Mouse (Mus musculus) neural tube, embryonic 14.5 days (tissue): ENCODE results near the gene Tmem139. TPM values are rescaled to one million over a fixed set of nuclear protein-coding genes. Genes with fewer than 3 reads are reported as not detected.

Experiments
- ATAC-seq: fragments of 200-750 bp; cut with Nextera tagmentation; 2 replicates; pipeline ENCODE4 v1.8.0; 2017; ENCODE audit warnings: low read depth, mild to moderate bottlenecking, moderate TSS enrichment, moderate library complexity
- H3K27ac ChIP-seq: fragments of 300-500 bp; sonication (generic); 2 replicates; pipeline ENCODE4 v1.5.1; 2014; ENCODE audit warnings: low read depth, mild to moderate bottlenecking, control low read depth, low read length, moderate library complexity, mixed read lengths
- H3K27me3 ChIP-seq: fragments of 300-500 bp; sonication (generic); 2 replicates; pipeline ENCODE4 v1.6.1; 2014; ENCODE audit warnings: low read length; ENCODE audit not compliant: control insufficient read depth, insufficient read depth
- H3K36me3 ChIP-seq: fragments of 300-500 bp; sonication (generic); 2 replicates; pipeline ENCODE4 v1.6.1; 2014; ENCODE audit warnings: low read length, mixed read lengths; ENCODE audit not compliant: control insufficient read depth, insufficient read depth
- H3K4me1 ChIP-seq: fragments of 300-500 bp; sonication (generic); 2 replicates; pipeline ENCODE4 v1.6.1; 2014; ENCODE audit warnings: low read length; ENCODE audit not compliant: control insufficient read depth, insufficient read depth
- H3K4me2 ChIP-seq: fragments of 300-500 bp; sonication (generic); 2 replicates; pipeline ENCODE4 v1.6.1; 2014; ENCODE audit warnings: mild to moderate bottlenecking, low read depth, low read length, control low read depth
- H3K4me3 ChIP-seq: fragments of 300-500 bp; sonication (generic); 2 replicates; pipeline ENCODE4 v1.5.1; 2014; ENCODE audit warnings: low read depth, low read length, control low read depth, mixed read lengths
- H3K9ac ChIP-seq: fragments of 300-500 bp; sonication (generic); replicated peaks from 2 replicates; pipeline ENCODE4 v1.6.1; 2014; ENCODE audit warnings: low read depth, mild to moderate bottlenecking, control low read depth, low read length, mixed read lengths
- H3K9me3 ChIP-seq: fragments of 300-500 bp; sonication (generic); 2 replicates; pipeline ENCODE4 v1.6.1; 2016; ENCODE audit warnings: low read length; ENCODE audit not compliant: control insufficient read depth
- WGBS: fragments of 180-500 bp; shearing (Covaris S2); extraction: QIAGEN DNeasy Blood & Tissue Kit; methylation state at CpG from one replicate; pipeline ENCODE4 v1.1.7; 2014; 5-methylcytosine and 5-hydroxymethylcytosine counted together
- polyA plus RNA-seq: library from polyadenylated mRNA; unstranded; fragments of >200 nt; fragmentation: Nextera tagmentation; extraction: Ambion mirVana; gene quantifications from 2 replicates; pipeline ENCODE4 v1.2.1, GENCODE M21; 2014

Tmem139 gene
- polyA plus RNA-seq, 1 experiment from 2014 or later, result 0.17 TPM

GRCm38 (mm10) chr6:42264626-42265312, 3.0 kb downstream of the Tmem139 start, which contains the start of gene Casp2:
Casp2 (plus strand) TSS chr6:42264985.
- H3K9ac ChIP-seq, result peak within 1 kb of the TSS; percentile 86
- peak; percentile 99 for ATAC-seq
- H3K27me3 ChIP-seq, result 0 out of 2 replicates have a peak, but pooled peaks cover 2% of the 10 kb centered on the region
- under 1% methylated on average over 51 of the region's 51 CpGs for WGBS
- H3K4me3 ChIP-seq, result peak within 1 kb of the TSS; percentile 93
- H3K36me3 ChIP-seq, result peaks cover 22% of the 10 kb centered on the region
- peak within 1 kb of the TSS; percentile 55 for H3K4me2 ChIP-seq
- H3K4me1 ChIP-seq, result peaks cover 6% of the 10 kb centered on the region
- peak within 1 kb of the TSS; percentile 86 for H3K27ac ChIP-seq
- H3K9me3 ChIP-seq, result no peaks in the 10 kb centered on the region

DNA sequence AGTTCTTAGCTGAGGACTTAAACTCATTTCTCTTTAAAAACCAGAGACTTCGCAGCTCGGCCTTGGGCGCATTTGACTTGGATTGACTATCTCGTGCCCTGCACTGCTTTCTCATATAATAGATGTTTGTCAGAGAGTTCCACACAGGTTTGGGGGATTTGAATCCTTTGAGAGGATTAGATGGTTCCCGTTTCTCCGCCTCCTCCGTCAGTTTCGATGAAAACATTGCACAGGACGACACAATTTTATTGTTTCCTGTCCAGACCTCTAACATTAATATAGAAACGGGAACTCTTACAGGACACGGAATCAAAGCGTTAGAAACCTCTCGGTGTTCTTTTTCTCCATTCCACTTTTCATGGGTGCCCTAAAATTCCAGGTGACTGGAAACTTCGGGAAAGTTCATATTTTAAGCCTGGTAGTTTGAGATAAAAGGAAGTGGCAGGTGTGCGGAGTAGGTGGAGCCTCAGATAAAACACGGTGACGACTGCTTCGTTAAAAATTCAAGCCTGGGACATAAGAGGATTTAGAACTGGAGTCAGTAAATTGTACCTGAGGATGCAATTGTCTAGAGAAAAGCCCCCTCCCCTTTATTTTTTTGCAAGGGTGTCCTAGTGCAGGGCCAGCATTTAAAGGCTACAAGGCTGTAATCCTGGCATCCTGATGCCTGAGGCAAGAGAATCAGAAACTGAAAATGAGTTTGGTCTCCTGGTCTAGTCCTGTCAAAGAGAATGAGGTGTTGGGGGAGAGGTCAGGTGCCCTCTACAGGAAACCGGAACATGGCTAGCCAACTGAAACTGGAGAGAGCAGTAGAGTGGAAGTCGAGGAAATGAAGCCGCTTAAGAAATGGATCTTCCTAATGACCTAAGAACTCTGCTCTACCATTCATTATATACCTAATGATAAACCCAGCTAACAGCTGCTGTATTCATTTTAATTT, 3.9 kb downstream of the Tmem139 start:
- Histone ChIP-seq H3K4me3 (peak overlapping the region; percentile 93), H3K4me1 (peaks cover 6% of the 10 kb centered on the region), H3K9me3 (no peaks in the 10 kb centered on the region), H3K9ac (peak overlapping the region; percentile 86), H3K4me2 (peak overlapping the region; percentile 55), H3K27ac (peak overlapping the region; percentile 86), H3K27me3 (0 out of 2 replicates have a peak, but pooled peaks cover 2% of the 10 kb centered on the region), H3K36me3 (peaks cover 28% of the 10 kb centered on the region)
- ATAC-seq, result no peak; the same call in 1 of the 2 replicates
- 1% methylated on average over 21 of the region's 21 CpGs for WGBS

GRCm38 (mm10) chr6:42270817-42271216, 9.0 kb downstream of the Tmem139 start:
- Histone ChIP-seq H3K4me1 (peaks cover 6% of the 10 kb centered on the region), H3K27me3 (no peaks in the 10 kb centered on the region), H3K36me3 (peaks cover 59% of the 10 kb centered on the region), H3K9me3 (no peaks in the 10 kb centered on the region), H3K4me3 (no peak overlapping the region), H3K9ac (no peak overlapping the region), H3K4me2 (no peak overlapping the region), H3K27ac (no peak overlapping the region)
- no peak for ATAC-seq

GRCm38 (mm10) chr6:42276151-42276550, 14.4 kb downstream of the Tmem139 start:
- Histone ChIP-seq H3K9me3 (no peaks in the 10 kb centered on the region), H3K27me3 (no peaks in the 10 kb centered on the region), H3K4me2 (no peak overlapping the region), H3K4me1 (no peaks in the 10 kb centered on the region), H3K9ac (no peak overlapping the region), H3K27ac (no peak overlapping the region), H3K36me3 (peaks cover 72% of the 10 kb centered on the region), H3K4me3 (no peak overlapping the region)
- 77% methylated on average over 2 of the region's 2 CpGs for WGBS
- ATAC-seq, result no peak

- Histone ChIP-seq H3K27me3 (no peaks in the 10 kb centered on the region), H3K9me3 (no peaks in the 10 kb centered on the region), H3K36me3 (peaks cover 35% of the 10 kb centered on the region), H3K4me2 (no peak overlapping the region), H3K27ac (no peak overlapping the region), H3K4me3 (no peak overlapping the region), H3K9ac (no peak overlapping the region), H3K4me1 (no peaks in the 10 kb centered on the region)
- ATAC-seq, result no peak; the same call in 1 of the 2 replicates
- WGBS, result 87% methylated on average over 5 of the region's 5 CpGs
These were observed 21.2 kb downstream of the Tmem139 start for GRCm38 (mm10) chr6:42282865-42283528.

- H3K9me3 ChIP-seq, result no peaks in the 10 kb centered on the region
- H3K27me3 ChIP-seq, result no peaks in the 10 kb centered on the region
- no peaks in the 10 kb centered on the region for H3K4me1 ChIP-seq
- peak; percentile 33; the same call in 1 of the 2 replicates for ATAC-seq
- H3K4me2 ChIP-seq, result no peak within 1 kb of the TSS
- H3K27ac ChIP-seq, result no peak within 1 kb of the TSS
- peaks cover 9% of the 10 kb centered on the region; the same call in 1 of the 2 replicates for H3K36me3 ChIP-seq
- no peak within 1 kb of the TSS for H3K4me3 ChIP-seq
- no peak within 1 kb of the TSS for H3K9ac ChIP-seq
- WGBS, result 72% methylated on average over 4 of the region's 5 CpGs
These were observed 24.7 kb downstream of the Tmem139 start, which contains the start of gene Clcn1 for GRCm38 (mm10) chr6:42286448-42286847. Clcn1 (plus strand) TSS chr6:42286685.

GRCm38 (mm10) chr6:42287562-42287961, 25.8 kb downstream of the Tmem139 start:
- H3K27ac ChIP-seq, result no peak overlapping the region
- no peak overlapping the region for H3K4me3 ChIP-seq
- H3K36me3 ChIP-seq, result 0 out of 2 replicates have a peak, but pooled peaks cover 3% of the 10 kb centered on the region
- H3K4me2 ChIP-seq, result no peak overlapping the region
- no peaks in the 10 kb centered on the region for H3K4me1 ChIP-seq
- H3K27me3 ChIP-seq, result no peaks in the 10 kb centered on the region
- no peak for ATAC-seq
- H3K9me3 ChIP-seq, result no peaks in the 10 kb centered on the region
- no peak overlapping the region for H3K9ac ChIP-seq

- Histone ChIP-seq H3K4me1 (no peaks in the 10 kb centered on the region), H3K9ac (no peak overlapping the region), H3K4me2 (no peak overlapping the region), H3K4me3 (no peak overlapping the region), H3K27me3 (no peaks in the 10 kb centered on the region), H3K36me3 (peaks cover 12% of the 10 kb centered on the region; the same call in 1 of the 2 replicates), H3K27ac (no peak overlapping the region), H3K9me3 (no peaks in the 10 kb centered on the region)
- no peak for ATAC-seq
- 95% methylated on average over 6 of the region's 6 CpGs for WGBS
These were observed 31.6 kb downstream of the Tmem139 start for GRCm38 (mm10) chr6:42293327-42293726.
